Mouse (Mus musculus) erythroblast, embryonic 14.5 days (primary cell): Measurements from ENCODE around the gene Rara. TPM values are rescaled to one million over a fixed set of nuclear protein-coding genes. Genes with fewer than 3 reads are reported as not detected.

Experiments used
- H3K27me3 ChIP-seq: 2 replicates; pipeline ENCODE4 v1.6.1; 2012; ENCODE audit warnings: inconsistent platforms; ENCODE audit not compliant: control insufficient read depth
- H3K36me3 ChIP-seq: 2 replicates; pipeline ENCODE4 v1.6.1; 2012; ENCODE audit warnings: mild to moderate bottlenecking, inconsistent platforms; ENCODE audit not compliant: control insufficient read depth
- H3K4me1 ChIP-seq: 2 replicates; pipeline ENCODE4 v1.6.1; 2012; ENCODE audit warnings: inconsistent platforms; ENCODE audit not compliant: control insufficient read depth
- H3K4me3 ChIP-seq: replicated peaks from 2 replicates; pipeline ENCODE3; 2012; ENCODE audit warnings: moderate library complexity, mild to moderate bottlenecking, inconsistent platforms
- H3K9me3 ChIP-seq: 2 replicates; pipeline ENCODE4 v1.6.1; 2012; ENCODE audit warnings: low read length, inconsistent platforms, mixed read lengths; ENCODE audit not compliant: control insufficient read depth
- GATA1 ChIP-seq: IDR thresholded peaks from 2 replicates; pipeline ENCODE4 v1.6.1; 2012; ENCODE audit warnings: low read length, inconsistent platforms, mixed read lengths
- TAL1 ChIP-seq: IDR thresholded peaks from 3 replicates; pipeline ENCODE4 v1.6.1; 2012; ENCODE audit warnings: low read length, inconsistent platforms, mixed read lengths
- polyA plus RNA-seq: library from polyadenylated mRNA; stranded (reverse); fragments of >175 nt; gene quantifications from 2 replicates; pipeline ENCODE4 v1.2.3, GENCODE M21; 2012

Gene Rara
- polyA plus RNA-seq, 1 experiment, result 0.20 TPM

GRCm38 (mm10) chr11:98949242-98949957, 21.8 kb downstream of the Rara start:
- H3K4me1 ChIP-seq, result peaks cover 30% of the 10 kb centered on the region
- no peaks in the 10 kb centered on the region for H3K9me3 ChIP-seq
- H3K36me3 ChIP-seq, result no peaks in the 10 kb centered on the region; the same call in 1 of the 2 replicates
- TF ChIP-seq GATA1 (no peak), TAL1 (no peak)
- peaks cover 7% of the 10 kb centered on the region for H3K27me3 ChIP-seq
- H3K4me3 ChIP-seq, result no peak overlapping the region

- H3K9me3 ChIP-seq, result no peaks in the 10 kb centered on the region
- H3K4me1 ChIP-seq, result peaks cover 34% of the 10 kb centered on the region
- H3K4me3 ChIP-seq, result no peak overlapping the region
- H3K36me3 ChIP-seq, result no peaks in the 10 kb centered on the region; the same call in 1 of the 2 replicates
- H3K27me3 ChIP-seq, result peaks cover 7% of the 10 kb centered on the region
- TF ChIP-seq GATA1 (no peak), TAL1 (no peak)
Observed at GRCm38 (mm10) chr11:98949958-98950460, 22.4 kb downstream of the Rara start.

GRCm38 (mm10) chr11:98950484-98950883, 22.9 kb downstream of the Rara start:
- peaks cover 7% of the 10 kb centered on the region for H3K27me3 ChIP-seq
- H3K9me3 ChIP-seq, result no peaks in the 10 kb centered on the region
- no peak overlapping the region for H3K4me3 ChIP-seq
- no peaks in the 10 kb centered on the region; the same call in 1 of the 2 replicates for H3K36me3 ChIP-seq
- peaks cover 38% of the 10 kb centered on the region for H3K4me1 ChIP-seq
- TF ChIP-seq GATA1 (no peak), TAL1 (no peak)

DNA sequence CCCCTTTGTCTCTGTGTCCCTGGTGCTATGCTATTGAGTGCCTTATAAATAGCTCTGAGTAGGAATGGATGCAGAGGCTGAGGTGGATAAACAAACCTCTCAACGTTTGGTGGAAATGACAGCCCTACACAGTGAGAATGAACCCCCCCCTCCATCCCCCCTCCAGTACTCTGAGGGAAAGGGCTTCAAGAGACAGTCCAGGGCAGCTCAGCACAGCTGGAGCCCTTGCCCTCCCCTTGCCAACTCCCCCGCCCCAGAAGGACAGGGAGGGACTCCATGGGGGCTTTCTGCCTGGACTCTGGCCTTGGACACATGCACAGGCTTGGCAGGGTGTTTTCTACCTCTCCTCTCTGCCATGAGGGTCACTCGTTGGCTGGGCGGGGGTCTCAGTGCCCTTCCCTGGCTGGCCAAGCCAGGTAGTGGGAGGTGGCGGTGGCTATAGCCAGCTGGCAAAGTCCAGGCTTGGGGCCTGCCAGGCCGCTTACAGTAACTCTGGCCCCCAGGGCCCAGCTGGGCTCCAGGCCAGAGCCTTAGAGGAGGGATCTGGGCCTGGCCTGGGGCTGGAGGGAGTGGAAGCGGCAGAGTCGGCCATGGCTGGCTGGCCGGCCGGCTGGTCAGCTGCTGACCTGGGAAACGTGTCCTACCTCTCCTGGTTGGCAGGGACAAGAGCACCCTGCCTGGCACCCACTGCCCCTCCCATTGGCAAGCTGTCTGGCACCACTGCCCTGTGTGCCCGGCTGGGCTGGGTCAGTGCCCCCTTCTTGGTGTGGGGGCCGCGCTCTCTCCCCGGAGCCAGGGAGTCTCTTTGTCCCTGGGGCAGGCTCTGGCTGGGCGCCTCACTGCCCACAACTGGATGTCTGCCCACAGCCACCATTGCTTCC, 23.6 kb downstream of the Rara start:
- TF ChIP-seq TAL1 (no peak), GATA1 (no peak)
- Histone ChIP-seq H3K27me3 (peaks cover 7% of the 10 kb centered on the region), H3K36me3 (no peaks in the 10 kb centered on the region; the same call in 1 of the 2 replicates), H3K4me3 (no peak overlapping the region), H3K4me1 (peaks cover 40% of the 10 kb centered on the region), H3K9me3 (no peaks in the 10 kb centered on the region)

- TF ChIP-seq TAL1, result no peak
- no peak for TF ChIP-seq GATA1
- H3K9me3 ChIP-seq, result no peaks in the 10 kb centered on the region
- H3K36me3 ChIP-seq, result no peaks in the 10 kb centered on the region; the same call in 1 of the 2 replicates
- no peak overlapping the region for H3K4me3 ChIP-seq
- H3K4me1 ChIP-seq, result peaks cover 40% of the 10 kb centered on the region
- H3K27me3 ChIP-seq, result peaks cover 7% of the 10 kb centered on the region
Observed at GRCm38 (mm10) chr11:98952111-98952510, 24.5 kb downstream of the Rara start.

GRCm38 (mm10) chr11:98952736-98953135, 25.1 kb downstream of the Rara start:
- peaks cover 7% of the 10 kb centered on the region for H3K27me3 ChIP-seq
- H3K4me1 ChIP-seq, result peaks cover 37% of the 10 kb centered on the region
- TF ChIP-seq TAL1, result no peak
- no peak for TF ChIP-seq GATA1
- no peaks in the 10 kb centered on the region; the same call in 1 of the 2 replicates for H3K36me3 ChIP-seq
- no peak overlapping the region for H3K4me3 ChIP-seq
- H3K9me3 ChIP-seq, result no peaks in the 10 kb centered on the region

DNA sequence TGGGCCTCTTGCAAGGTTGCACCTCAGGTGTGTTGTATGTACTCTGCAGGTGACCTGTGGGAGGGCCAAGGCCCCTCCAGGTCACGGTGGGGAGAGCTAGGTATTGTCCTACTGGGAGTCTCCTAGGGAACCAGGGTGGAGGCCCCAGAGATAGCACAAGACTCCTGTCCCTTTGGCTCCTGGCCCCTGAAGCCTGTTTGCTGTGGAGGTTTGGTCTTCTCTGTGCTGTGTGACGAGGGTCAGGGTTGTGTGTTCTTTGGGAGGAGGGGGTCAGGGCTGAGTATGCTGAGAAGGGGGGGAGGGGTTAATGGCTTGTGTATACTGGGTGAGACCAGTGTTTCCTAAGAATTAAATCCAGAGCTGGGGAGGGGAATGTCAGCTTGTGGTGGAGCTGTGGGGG, 25.7 kb downstream of the Rara start:
- Histone ChIP-seq H3K27me3 (peaks cover 4% of the 10 kb centered on the region), H3K36me3 (no peaks in the 10 kb centered on the region; the same call in 1 of the 2 replicates), H3K4me3 (no peak overlapping the region), H3K9me3 (no peaks in the 10 kb centered on the region), H3K4me1 (peaks cover 31% of the 10 kb centered on the region)
- TF ChIP-seq GATA1 (no peak), TAL1 (no peak)

DNA sequence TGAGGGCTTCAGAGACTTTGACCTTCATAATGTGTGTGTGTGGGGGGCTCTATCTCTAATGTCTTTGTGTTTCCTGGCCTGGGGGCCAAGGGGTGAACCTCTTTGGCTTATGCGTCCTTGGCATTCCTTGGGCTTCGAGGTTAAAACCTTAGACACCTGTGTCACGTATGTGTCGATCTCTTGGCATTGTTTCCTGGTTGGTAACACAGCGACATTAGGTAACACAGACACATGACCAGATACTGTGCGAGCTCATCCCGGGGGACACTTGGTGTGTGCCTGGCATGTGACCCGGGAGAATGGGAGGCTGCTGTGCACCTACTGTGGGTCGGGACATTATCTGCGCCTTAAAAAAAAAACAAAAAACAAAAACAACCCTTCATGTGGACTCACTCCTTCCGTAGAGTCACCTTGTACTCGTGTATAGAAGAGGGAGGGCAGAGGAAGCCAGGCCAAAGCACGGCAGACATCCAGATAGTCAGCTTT, 26.3 kb downstream of the Rara start:
- peaks cover 30% of the 10 kb centered on the region for H3K4me1 ChIP-seq
- TF ChIP-seq TAL1 (no peak), GATA1 (no peak)
- no peaks in the 10 kb centered on the region; the same call in 1 of the 2 replicates for H3K36me3 ChIP-seq
- H3K27me3 ChIP-seq, result peaks cover 2% of the 10 kb centered on the region; the same call in 1 of the 2 replicates
- no peaks in the 10 kb centered on the region for H3K9me3 ChIP-seq
- no peak overlapping the region for H3K4me3 ChIP-seq

DNA sequence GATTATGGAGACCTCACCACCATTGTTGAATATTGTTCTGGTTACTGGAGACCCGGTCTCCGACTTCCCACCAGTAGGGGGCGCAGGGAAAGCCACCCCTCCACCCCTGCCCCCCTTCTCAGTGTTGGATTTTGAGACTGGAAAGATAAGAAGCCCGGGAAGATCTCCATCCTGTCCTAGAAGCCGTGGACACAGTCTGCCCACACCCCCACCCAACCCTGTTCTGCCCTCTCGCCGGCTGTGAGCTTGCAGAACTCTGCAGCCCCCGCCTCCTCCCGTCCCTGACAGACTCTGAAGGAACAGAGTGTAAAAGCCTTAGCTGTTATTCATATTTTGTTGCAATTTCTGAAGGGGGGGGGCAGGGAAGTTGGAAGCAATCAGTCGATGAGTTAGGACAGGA, 26.8 kb downstream of the Rara start:
- H3K36me3 ChIP-seq, result no peaks in the 10 kb centered on the region; the same call in 1 of the 2 replicates
- H3K27me3 ChIP-seq, result peaks cover 3% of the 10 kb centered on the region
- TF ChIP-seq GATA1 (no peak), TAL1 (no peak)
- H3K9me3 ChIP-seq, result no peaks in the 10 kb centered on the region
- no peak overlapping the region for H3K4me3 ChIP-seq
- peaks cover 32% of the 10 kb centered on the region for H3K4me1 ChIP-seq
